Mouse (Mus musculus): ENCODE data around the gene Pld2.
"Not testable (repeated sequence)": the region's sequence is repeated elsewhere in the genome, so short reads cannot be mapped to it uniquely, and the experiment has no call there.

Gene Pld2

GRCm38 (mm10) chr11:70526211-70526610 is 13.7 kb upstream of the Pld2 start:
- no peak for DNase-seq

- DNase-seq = peak; percentile 45
Observed at GRCm38 (mm10) chr11:70528610-70529009, 11.3 kb upstream of the Pld2 start.

- DNase-seq = not testable (repeated sequence)
Observed at GRCm38 (mm10) chr11:70531065-70531464, 8.8 kb upstream of the Pld2 start.

- DNase-seq = no peak
Observed at GRCm38 (mm10) chr11:70532839-70533238, 7.0 kb upstream of the Pld2 start, which contains the start of gene Gm40193. TSS of gene Gm40193 (minus strand) at chr11:70532939.

- DNase-seq = no peak
Observed at GRCm38 (mm10) chr11:70539423-70539822, 441 bp upstream of the Pld2 start.

GRCm38 (mm10) chr11:70540928-70541327 is 1.1 kb downstream of the Pld2 start:
- DNase-seq = no peak

- no peak for DNase-seq
Observed at GRCm38 (mm10) chr11:70541415-70541814, 1.6 kb downstream of the Pld2 start.

GRCm38 (mm10) chr11:70544496-70544895 is 4.6 kb downstream of the Pld2 start:
- DNase-seq = no peak

GRCm38 (mm10) chr11:70551526-70551925 is 11.7 kb downstream of the Pld2 start:
- peak; percentile 22 for DNase-seq

- DNase-seq = no peak
Observed at GRCm38 (mm10) chr11:70553940-70554339, 14.1 kb downstream of the Pld2 start.

- no peak for DNase-seq
Observed at GRCm38 (mm10) chr11:70557545-70557944, 17.7 kb downstream of the Pld2 start.

- DNase-seq = no peak
Observed at GRCm38 (mm10) chr11:70561937-70562286, 22.0 kb downstream of the Pld2 start.

GRCm38 (mm10) chr11:70562287-70562994 is 22.6 kb downstream of the Pld2 start, which contains the start of gene Mink1:
TSS of gene Mink1 (plus strand) at chr11:70562881.
- peak; percentile 90 for DNase-seq

- no peak for DNase-seq
Observed at GRCm38 (mm10) chr11:70562995-70563469, 23.2 kb downstream of the Pld2 start.

- peak; percentile 86 for DNase-seq
Observed at GRCm38 (mm10) chr11:70563470-70564275, 23.8 kb downstream of the Pld2 start.

GRCm38 (mm10) chr11:70564276-70564873 is 24.5 kb downstream of the Pld2 start:
- no peak for DNase-seq

GRCm38 (mm10) chr11:70566586-70566985 is 26.7 kb downstream of the Pld2 start:
- no peak for DNase-seq

- not testable (repeated sequence) for DNase-seq
Observed at GRCm38 (mm10) chr11:70570614-70571013, 30.8 kb downstream of the Pld2 start.

GRCm38 (mm10) chr11:70571641-70572040 is 31.8 kb downstream of the Pld2 start:
- DNase-seq = no peak

GRCm38 (mm10) chr11:70572348-70572902 is 32.6 kb downstream of the Pld2 start:
- no peak for DNase-seq

- no peak for DNase-seq
Observed at GRCm38 (mm10) chr11:70573872-70574271, 34.0 kb downstream of the Pld2 start.

- DNase-seq = peak; percentile 43
Observed at GRCm38 (mm10) chr11:70577201-70577600, 37.3 kb downstream of the Pld2 start.

GRCm38 (mm10) chr11:70578962-70579361 is 39.1 kb downstream of the Pld2 start:
- DNase-seq = no peak
